Mouse (Mus musculus): Measurements from ENCODE around the gene Dera. TPM values are rescaled to one million over a fixed set of nuclear protein-coding genes. Genes with fewer than 3 reads are reported as not detected.

The Dera gene
- total and polyA plus RNA-seq, 3 experiments, result 59.5 to 80.6 (median 78.0) TPM

GRCm38 (mm10) chr6:137799253-137799652, 44.9 kb downstream of the Dera start:
- no peak overlapping the region for H3K27ac ChIP-seq (ENCODE audit: insufficient read depth, low read depth)
- dilution Hi-C loops (cut with MboI; ENCODE audit: extremely low pct_ligation_motif_present, extremely low pct_unique_long_range_greater_than_20kb, low sequenced_read_pairs) (no loop called here), in situ Hi-C loops (cut with MboI; ENCODE audit: low pct_ligation_motif_present, low pct_unique_long_range_greater_than_20kb, low sequenced_read_pairs) (loop anchor here (25.0 kb wide), 1 partner anchor 363 kb away; no protein-coding TSS in a partner anchor)
- no peaks in the 10 kb centered on the region for H3K79me2 ChIP-seq (replicated peaks; ENCODE audit: control insufficient read depth, extremely low read depth, insufficient read depth, poor library complexity, severe bottlenecking)
- H3K36me3 ChIP-seq (replicated peaks in 1 of 2; ENCODE audit: control insufficient read depth in 1 of 2, insufficient read depth in 1 of 2, low read length in 1 of 2), result peaks cover 31 to 80% of the 10 kb centered on the region in 2 experiments
- DNase-seq (ENCODE audit: extremely low read depth), result no peak
- no peaks in the 10 kb centered on the region for H3K4me1 ChIP-seq (ENCODE audit: control insufficient read depth in 1 of 2, insufficient read depth in 2 of 2)
- TF ChIP-seq MEF2A (IDR thresholded peaks at IDR 0.05; ENCODE audit: borderline replicate concordance, low read depth, low read length) (no peak), ETS1 (conservative IDR thresholded peaks at IDR 0.05; ENCODE audit: low read depth, low read length) (no peak), ZNF384 (IDR thresholded peaks at IDR 0.05; ENCODE audit: low read depth, low read length) (no peak), UBTF (IDR thresholded peaks at IDR 0.05; ENCODE audit: low read depth, low read length) (no peak), MAFK (IDR thresholded peaks at IDR 0.05; ENCODE audit: insufficient replicate concordance, low read length) (no peak), MAX (IDR thresholded peaks at IDR 0.05; ENCODE audit: low read length) (no peak), SMC3 (IDR thresholded peaks at IDR 0.05; ENCODE audit: low read depth, low read length) (no peak), JUND (conservative IDR thresholded peaks at IDR 0.05; ENCODE audit: low read depth, low read length) (no peak), JUN (IDR thresholded peaks at IDR 0.05; ENCODE audit: insufficient read depth, low read depth, low read length) (no peak), POLR2A (IDR thresholded peaks at IDR 0.05; ENCODE audit: low read depth, low read length) (no peak), GABPA (IDR thresholded peaks at IDR 0.05; ENCODE audit: insufficient replicate concordance, low read depth, low read length) (no peak), ZC3H11A (IDR thresholded peaks at IDR 0.05; ENCODE audit: low read depth, low read length) (no peak), NELFE (IDR thresholded peaks at IDR 0.05; ENCODE audit: low read depth, low read length) (no peak), ELF1 (IDR thresholded peaks at IDR 0.05; ENCODE audit: low read depth, low read length) (no peak), HCFC1 (IDR thresholded peaks at IDR 0.05; ENCODE audit: low read depth, low read length) (no peak)
- no peak overlapping the region for H3K4me2 ChIP-seq (ENCODE audit: insufficient read depth, low read depth, poor library complexity, severe bottlenecking)
- no peak overlapping the region for H3K4me3 ChIP-seq (replicated peaks in 1 of 3; ENCODE audit: low read depth in 2 of 3, low read length in 2 of 3, poor library complexity in 1 of 3)
- H3K9ac ChIP-seq (ENCODE audit: insufficient read depth, low read depth), result no peak overlapping the region
- H3K9me3 ChIP-seq (replicated peaks; ENCODE audit: low read length), result peaks cover 8% of the 10 kb centered on the region
- no peaks in the 10 kb centered on the region for H3K27me3 ChIP-seq (replicated peaks)

GRCm38 (mm10) chr6:137803456-137804005, 49.2 kb downstream of the Dera start:
- TF ChIP-seq KAT2A (IDR thresholded peaks at IDR 0.05; ENCODE audit: insufficient replicate concordance, low read length), result no peak
- no peak for TF ChIP-seq RCOR1 (conservative IDR thresholded peaks at IDR 0.05; ENCODE audit: low read depth, low read length)
- TF ChIP-seq ZKSCAN1 (IDR thresholded peaks at IDR 0.05; ENCODE audit: borderline replicate concordance, low read depth, low read length), result no peak
- no peak for TF ChIP-seq POLR2A (IDR thresholded peaks at IDR 0.05; ENCODE audit: low read depth, low read length)
- no peak for TF ChIP-seq CTCF (conservative IDR thresholded peaks at IDR 0.05 in 1 of 2, IDR thresholded peaks at IDR 0.05 in 1 of 2; ENCODE audit: low read depth in 2 of 2, low read length in 2 of 2)
- no peak for TF ChIP-seq ZC3H11A (IDR thresholded peaks at IDR 0.05; ENCODE audit: low read depth, low read length)
- TF ChIP-seq JUN (IDR thresholded peaks at IDR 0.05; ENCODE audit: insufficient read depth, low read depth, low read length), result no peak
- TF ChIP-seq ELF1 (IDR thresholded peaks at IDR 0.05; ENCODE audit: low read depth, low read length), result no peak
- no peak for TF ChIP-seq IRF4 (IDR thresholded peaks at IDR 0.05; ENCODE audit: low read depth, low read length)
- no peak for TF ChIP-seq NELFE (IDR thresholded peaks at IDR 0.05; ENCODE audit: low read depth, low read length)
- TF ChIP-seq POLR2AphosphoS2 (IDR thresholded peaks at IDR 0.05; ENCODE audit: low read depth, low read length), result no peak
- no peak for TF ChIP-seq UBTF (IDR thresholded peaks at IDR 0.05; ENCODE audit: low read depth, low read length)
- TF ChIP-seq PAX5 (IDR thresholded peaks at IDR 0.05; ENCODE audit: low read length), result no peak
- no peak for TF ChIP-seq CHD1 (IDR thresholded peaks at IDR 0.05; ENCODE audit: low read depth, low read length)
- TF ChIP-seq EP300 (IDR thresholded peaks at IDR 0.05; ENCODE audit: low read length), result no peak
- Histone ChIP-seq H3K27me3 (replicated peaks) (no peaks in the 10 kb centered on the region), H3K79me2 (replicated peaks; ENCODE audit: control insufficient read depth, extremely low read depth, insufficient read depth, poor library complexity, severe bottlenecking) (no peaks in the 10 kb centered on the region), H3K4me3 (replicated peaks in 1 of 3; ENCODE audit: low read depth in 2 of 3, low read length in 2 of 3, poor library complexity in 1 of 3) (no peak overlapping the region), H3K9me3 (replicated peaks; ENCODE audit: low read length) (peaks cover 8% of the 10 kb centered on the region), H3K4me2 (ENCODE audit: insufficient read depth, low read depth, poor library complexity, severe bottlenecking) (no peak overlapping the region), H3K27ac (ENCODE audit: insufficient read depth, low read depth) (no peak overlapping the region), H3K36me3 (replicated peaks in 1 of 2; ENCODE audit: control insufficient read depth in 1 of 2, insufficient read depth in 1 of 2, low read length in 1 of 2) (peaks cover 15 to 63% of the 10 kb centered on the region in 2 experiments), H3K9ac (ENCODE audit: insufficient read depth, low read depth) (no peak overlapping the region), H3K4me1 (ENCODE audit: control insufficient read depth in 1 of 2, insufficient read depth in 2 of 2) (peaks cover 0 to 8% of the 10 kb centered on the region in 2 experiments; a peak in 2 of 4 replicates)
- dilution Hi-C loops (cut with MboI; ENCODE audit: extremely low pct_ligation_motif_present, extremely low pct_unique_long_range_greater_than_20kb, low sequenced_read_pairs) (no loop called here), in situ Hi-C loops (cut with MboI; ENCODE audit: low pct_ligation_motif_present, low pct_unique_long_range_greater_than_20kb, low sequenced_read_pairs) (no loop called here)
- DNase-seq (ENCODE audit: extremely low read depth), result no peak
